Mouse (Mus musculus) c-Kit-positive CD71-negative TER-119-negative erythroid progenitor cells, embryonic 14.5 days (primary cell): ENCODE measurements around the gene Pmp22.

Experiments
- DNase-seq: peaks from one replicate; pipeline ENCODE4 v3.0.0-alpha.2; 2013; ENCODE audit warnings: low read depth

The Pmp22 gene

DNA sequence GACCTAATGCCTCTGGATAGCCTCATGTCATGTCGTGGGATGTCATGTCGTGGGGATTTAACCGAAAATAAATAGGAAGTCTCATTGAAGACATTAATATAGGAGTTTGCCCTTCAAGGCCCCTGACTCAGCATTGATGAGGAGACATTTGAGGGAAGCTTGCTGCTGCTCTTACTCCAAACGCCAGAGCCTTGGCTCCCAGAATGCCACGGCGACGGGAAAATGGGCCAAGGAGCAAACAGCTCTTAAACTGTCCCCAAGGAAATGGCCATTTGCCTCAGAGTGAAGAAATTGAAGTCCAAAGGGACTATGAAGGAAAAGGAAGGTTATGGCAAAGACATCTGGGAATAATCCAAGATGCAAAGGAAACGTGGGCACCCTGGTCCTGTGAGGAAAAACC is 34.8 kb downstream of the Pmp22 start:
- no peak for DNase-seq

GRCm38 (mm10) chr11:63163986-63164682 is 35.4 kb downstream of the Pmp22 start:
- DNase-seq: no peak

DNA sequence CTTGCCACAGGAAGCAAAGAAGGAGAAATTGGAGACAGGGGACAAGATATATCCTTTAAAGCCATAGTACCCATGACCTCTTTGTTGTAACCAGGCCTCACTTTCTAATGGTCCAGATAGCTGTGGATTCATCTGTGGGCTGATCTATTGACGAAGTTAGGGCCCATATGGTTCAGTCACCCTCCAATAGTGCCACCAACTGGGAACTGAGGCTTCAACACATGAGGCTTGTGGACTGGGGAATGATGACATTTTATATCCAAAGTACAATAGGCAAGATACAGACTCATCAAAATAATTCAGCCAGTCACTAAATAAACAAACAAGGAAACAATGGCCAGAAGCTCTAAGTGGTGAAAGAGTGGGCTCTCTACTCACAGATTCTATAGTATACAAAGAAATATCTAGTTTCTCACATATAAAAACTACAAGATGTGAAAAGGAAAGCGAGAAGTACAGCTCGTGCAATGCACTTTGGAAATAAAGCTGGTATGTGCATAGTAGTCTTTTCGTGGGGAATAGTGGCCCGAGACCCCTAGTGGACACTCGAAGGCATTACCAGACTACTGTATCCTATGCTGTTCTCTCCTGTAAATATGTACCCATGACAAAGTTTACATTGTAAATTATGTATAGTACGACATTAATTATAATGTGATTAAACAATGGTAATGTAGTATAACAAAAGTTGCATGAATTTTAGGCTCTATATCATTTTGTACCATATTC is 36.1 kb downstream of the Pmp22 start:
- no peak for DNase-seq

DNA sequence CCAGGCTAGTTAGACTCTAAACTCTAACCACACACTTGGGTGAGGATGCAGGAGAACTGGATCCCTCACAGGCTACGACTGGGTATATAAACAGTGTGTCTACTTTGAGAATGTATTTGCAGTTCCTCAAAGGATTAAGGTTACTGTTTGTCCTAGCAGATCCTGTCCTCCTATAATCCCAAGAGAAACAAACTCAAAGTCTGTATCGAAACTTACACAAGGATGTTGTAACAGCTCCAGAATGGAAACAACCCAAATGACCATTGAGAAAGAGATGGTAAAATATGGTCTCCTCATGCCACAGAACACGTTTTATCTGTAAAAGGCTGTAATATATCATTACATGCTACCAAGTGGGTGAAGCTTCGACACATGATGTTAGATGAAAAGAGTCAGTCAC is 39.0 kb downstream of the Pmp22 start:
- no peak for DNase-seq

DNA sequence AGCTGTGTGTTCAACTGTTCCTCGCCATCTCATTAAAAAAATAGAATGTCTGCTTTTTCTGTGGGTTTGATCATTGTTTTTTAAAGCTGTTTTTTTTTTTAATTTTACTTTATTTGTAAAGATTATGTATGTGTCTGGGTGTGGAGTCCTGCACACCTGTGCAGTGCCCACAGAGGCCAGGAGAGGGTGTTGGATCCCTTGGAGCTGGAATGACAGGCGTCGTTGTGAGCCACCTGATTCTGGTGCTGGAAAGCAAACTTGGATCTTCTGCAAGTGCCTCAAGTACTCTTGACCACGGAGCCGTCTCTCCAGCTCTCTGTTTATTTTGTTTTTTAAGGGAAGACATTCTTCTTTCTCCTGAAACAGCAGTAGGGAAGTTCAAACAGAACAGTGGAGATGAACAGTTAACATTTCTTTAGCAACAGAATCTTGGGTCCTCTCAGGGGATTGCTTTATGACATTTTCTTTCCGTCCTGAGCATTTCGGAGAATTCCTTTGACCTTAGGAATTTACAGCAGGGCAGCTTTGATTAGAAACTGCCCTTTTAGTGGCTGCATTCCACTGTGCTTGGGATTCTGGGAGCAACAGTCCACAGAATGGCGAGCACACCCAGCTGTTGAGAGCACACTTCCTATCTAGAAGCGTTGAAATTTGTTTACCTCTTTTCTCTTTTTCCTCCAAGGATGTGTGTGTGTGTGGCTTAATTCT is 39.9 kb downstream of the Pmp22 start:
- DNase-seq: no peak

GRCm38 (mm10) chr11:63171977-63172376 is 43.2 kb downstream of the Pmp22 start:
- DNase-seq: no peak

DNA sequence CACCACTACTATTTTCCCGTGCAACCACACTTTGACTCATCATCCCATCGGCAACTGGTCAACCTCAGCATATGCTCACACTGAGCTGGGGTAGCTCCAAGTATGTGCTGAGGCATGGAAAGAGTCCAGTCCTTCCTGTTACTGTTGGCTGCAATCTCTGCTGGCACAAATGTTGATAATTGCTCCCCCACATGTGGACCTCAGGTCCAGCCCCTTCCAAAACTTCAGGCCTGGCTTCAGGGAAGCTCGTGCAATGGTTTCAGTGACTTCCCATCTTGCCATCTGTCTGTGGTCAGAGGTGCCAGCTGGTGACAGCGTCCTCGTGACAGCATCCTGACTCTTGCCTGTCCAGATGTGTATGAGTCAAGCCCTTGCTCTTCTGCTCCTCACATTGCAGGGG is 44.8 kb downstream of the Pmp22 start:
- no peak for DNase-seq

GRCm38 (mm10) chr11:63175302-63175701 is 46.5 kb downstream of the Pmp22 start:
- DNase-seq: no peak

GRCm38 (mm10) chr11:63176416-63176815 is 47.6 kb downstream of the Pmp22 start:
- DNase-seq: no peak

- no peak for DNase-seq
Observed at GRCm38 (mm10) chr11:63180262-63181101, 51.7 kb downstream of the Pmp22 start.

DNA sequence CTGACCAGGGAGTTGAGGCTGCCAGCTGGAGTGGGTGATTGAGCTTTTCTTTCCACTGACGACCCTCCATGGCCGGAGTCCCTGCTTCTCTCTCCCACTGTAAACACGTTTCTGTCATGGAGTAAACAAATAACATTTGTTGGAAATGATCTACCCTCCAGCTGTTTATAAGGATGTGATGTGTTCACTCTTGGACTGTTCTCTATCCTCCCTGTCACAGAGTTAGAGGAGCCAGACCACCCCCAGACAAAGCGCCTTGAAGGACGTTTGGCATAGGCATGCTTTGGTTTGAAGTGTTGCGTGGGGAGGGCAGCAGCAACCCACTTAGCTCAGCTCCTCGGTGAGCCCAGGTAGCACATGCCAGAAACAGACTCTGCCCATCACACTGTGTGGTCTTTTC is 60.0 kb downstream of the Pmp22 start:
- DNase-seq: no peak

- no peak for DNase-seq
Observed at GRCm38 (mm10) chr11:63198070-63198469, 69.3 kb downstream of the Pmp22 start.

- DNase-seq: no peak
Observed at GRCm38 (mm10) chr11:63201989-63202535, 73.3 kb downstream of the Pmp22 start.
